Mouse (Mus musculus) activated CD4-positive, CD25-positive, alpha-beta regulatory T cell, adult 4 months (primary cell): ENCODE measurements around the gene Sinhcaf. TPM values are rescaled to one million over a fixed set of nuclear protein-coding genes. Genes with fewer than 3 reads are reported as not detected.
A peak's percentile ranks its signal among the peaks of the same experiment; 100 is the strongest.
"Not testable (repeated sequence)": the region's sequence is repeated elsewhere in the genome, so short reads cannot be mapped to it uniquely, and the experiment has no call there.

Experiments
- ATAC-seq: one replicate; pipeline ENCODE4 v1.8.0; 2017
- polyA plus RNA-seq, 2 experiments: library from polyadenylated mRNA; unstranded; fragments of 100-300 nt; shearing (Covaris generic); gene quantifications; one replicate each; pipeline ENCODE4 v1.2.1; 2017

The Sinhcaf gene
- polyA plus RNA-seq, result 10 to 100 TPM; 61.4 to 62.9 TPM

DNA sequence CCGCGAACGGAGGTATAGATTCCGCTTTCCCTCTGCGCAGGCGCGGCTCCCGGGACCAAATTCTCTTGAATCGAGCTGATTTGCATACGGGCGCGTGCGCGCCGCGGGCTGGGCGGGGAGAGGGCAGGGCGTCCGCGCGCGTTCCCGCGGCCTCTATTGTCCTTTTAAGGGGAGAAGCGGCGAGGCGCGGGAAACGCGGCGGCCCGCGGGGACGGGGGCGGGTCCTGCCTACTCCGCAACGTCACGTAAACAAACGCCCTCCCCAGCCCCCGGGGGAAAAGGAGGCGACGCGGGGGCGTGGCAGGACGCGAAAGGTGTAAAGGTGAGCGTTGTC, at the start of gene Sinhcaf:
Sinhcaf (minus strand) TSS at position 59 of the 334 bp plus-strand sequence.
- ATAC-seq, result peak; percentile 64

DNA sequence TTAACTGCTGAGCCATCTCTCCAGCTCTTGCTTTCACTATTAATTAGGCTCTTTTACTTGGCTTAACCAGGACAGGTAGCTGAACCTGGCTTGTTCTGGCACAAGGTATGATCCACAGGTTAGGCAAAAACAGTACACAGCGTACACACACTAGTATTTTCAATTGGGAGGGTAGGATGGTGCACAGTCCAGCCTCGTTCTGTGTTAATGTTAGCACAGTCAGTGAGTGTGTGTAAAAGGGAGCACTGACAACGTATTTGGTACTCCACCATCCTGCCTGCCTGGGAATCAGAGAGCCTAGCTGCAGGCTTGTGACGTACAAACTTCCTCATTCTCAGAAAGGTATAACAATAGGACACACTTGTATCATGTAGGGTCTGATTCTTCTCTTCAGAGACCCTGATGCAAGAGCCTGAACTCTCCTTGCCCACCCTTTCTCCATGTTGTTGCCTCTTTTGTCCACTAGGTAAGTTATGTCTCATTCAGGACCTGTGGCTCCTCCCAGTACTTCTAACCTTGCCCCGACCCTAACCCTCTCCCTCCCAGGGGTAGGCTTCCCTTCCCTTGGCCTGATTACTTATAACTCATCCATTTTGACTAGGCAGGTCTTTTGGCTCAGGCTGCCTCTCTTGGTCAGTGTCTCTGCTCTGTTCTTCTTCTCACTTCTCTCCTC, 48.2 kb upstream of the Sinhcaf start:
- ATAC-seq, result no peak

DNA sequence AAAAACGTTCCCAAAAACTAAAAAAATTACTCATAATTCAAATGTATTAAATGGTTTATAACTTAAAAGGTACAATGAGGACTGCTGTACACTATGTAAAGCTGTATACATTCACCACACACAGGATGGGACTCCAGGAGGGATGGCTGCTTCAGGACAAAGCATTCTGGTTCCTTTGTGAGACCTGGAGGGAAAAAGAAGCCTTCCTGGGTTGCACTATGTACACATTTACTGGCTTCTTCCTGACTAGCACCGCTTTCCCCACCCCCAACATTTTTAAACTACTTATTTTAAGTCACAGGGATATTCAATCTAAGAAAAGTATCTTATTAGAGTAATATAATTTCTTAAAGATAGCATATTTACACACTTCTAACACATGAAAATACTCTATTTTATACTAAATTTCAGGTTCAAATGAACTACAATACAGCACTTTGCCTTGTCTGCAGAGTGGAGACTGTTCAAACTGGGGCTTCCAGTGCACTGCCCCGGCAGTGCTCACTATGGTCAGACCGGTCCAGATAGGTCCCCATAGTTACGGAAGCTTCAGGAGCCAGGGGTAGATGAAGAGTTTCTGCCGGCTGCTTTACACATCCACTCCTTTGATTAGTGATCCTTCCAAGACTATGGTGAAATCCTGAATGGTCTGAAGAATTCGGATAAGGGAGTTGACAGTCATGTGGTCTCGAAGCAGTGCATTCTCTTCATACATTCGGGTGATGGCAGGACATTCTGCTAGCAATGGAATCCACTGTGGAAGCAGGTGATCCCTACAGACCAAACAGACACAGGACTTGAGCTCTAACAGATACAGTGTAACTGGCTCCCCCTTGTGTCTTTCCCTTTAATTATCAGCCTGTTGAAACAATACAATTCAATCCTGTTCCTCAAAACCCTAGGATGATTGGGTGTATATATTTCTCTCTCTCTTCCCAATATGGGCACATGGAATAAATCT, 47.1 kb upstream of the Sinhcaf start:
- no peak for ATAC-seq

DNA sequence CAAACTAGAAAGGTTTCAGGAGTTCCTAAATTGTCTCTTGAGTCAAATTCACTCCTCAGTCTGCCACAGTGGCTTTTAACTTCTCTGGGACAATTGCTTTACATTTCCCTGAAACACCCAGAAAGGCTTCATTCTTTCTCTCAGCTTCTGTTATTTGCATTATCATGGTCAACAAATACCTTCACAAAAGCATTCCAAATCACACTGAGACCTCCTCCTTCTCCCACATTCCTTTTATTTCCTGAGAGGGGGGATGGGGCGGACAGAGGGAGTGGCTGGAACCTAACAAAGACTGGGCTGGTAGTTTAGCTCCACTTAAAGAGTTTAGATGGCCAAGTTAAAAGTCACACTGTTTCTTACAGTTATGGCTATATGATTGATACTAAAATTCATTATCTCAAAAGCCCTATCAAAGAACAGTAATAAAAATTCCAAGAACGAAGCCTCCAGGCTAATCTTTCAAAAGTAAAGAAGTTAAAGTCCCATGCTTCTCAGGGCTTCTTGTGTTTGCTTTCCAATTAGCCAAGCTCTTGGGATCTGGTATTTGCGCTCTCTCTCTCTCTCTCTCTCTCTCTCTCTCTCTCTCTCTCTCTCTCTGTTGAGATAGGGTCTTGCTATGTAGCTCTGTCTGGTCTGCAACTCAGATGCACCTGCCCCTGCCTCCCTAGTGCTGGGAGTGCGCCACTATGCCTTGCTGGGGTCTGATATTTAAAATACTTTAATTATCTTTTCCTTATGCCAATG, 46.3 kb upstream of the Sinhcaf start:
- no peak for ATAC-seq

DNA sequence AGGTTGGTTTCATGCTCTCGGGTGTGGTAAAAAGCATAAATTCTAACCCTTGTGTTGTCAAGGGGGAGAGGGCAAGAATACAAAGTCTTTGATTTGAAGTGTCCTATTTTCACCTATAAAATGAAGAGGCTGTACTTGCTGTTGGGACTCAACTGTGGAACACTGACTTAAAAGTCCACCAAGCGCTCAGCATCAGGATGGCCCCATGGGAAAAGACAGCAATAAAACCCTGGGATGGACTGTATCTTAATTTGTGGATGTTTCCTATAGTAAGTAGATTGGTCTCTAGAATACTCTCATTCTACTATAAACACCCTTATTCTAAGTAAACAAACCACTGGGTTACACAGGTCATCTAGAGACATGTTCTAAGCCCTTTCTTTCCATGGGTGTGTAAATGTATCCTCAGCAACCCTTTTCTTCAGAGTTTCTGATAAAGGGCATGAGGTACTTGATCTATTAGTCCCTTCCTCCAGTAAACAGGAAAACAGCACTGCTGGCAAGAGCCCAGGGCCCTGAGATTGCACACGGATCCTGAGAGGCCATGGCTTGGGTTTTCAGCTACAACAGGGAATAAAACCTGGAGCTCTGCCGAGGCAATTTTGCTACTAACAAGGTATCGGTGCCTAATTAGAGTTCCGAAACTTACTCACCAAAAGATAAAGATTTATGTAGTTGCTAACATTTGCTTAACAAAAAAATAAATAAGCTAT, 45.5 kb upstream of the Sinhcaf start:
- no peak for ATAC-seq

DNA sequence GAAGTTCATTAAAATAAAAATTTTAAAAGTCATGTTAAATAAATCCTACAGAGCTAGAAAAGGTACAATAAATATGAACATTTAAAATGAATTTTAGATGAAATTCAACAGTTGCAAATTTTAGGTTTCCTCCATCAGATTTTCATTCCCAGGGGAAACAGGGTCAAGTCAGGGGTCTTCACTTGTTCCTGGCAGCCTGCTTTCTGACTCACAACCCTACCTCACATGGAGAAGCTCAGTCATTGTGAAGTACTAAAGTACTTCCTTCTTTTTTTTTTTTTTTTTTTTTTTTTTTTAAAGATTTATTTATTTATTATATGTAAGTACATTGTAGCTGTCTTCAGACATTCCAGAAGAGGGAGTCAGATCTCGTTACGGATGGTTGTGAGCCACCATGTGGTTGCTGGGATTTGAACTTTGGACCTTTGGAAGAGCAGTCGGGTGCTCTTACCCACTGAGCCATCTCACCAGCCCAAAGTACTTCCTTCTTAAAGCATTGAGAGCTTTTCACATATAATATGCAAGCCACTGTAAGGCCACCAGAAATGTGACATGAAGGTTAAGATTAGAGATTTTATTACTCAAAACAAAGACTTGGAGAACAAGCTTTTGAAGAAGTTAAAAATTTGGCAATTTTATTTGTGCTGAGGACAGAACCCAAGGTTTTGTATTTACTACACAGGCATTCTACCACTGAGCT, 43.7 kb upstream of the Sinhcaf start:
- ATAC-seq, result not testable (repeated sequence)

DNA sequence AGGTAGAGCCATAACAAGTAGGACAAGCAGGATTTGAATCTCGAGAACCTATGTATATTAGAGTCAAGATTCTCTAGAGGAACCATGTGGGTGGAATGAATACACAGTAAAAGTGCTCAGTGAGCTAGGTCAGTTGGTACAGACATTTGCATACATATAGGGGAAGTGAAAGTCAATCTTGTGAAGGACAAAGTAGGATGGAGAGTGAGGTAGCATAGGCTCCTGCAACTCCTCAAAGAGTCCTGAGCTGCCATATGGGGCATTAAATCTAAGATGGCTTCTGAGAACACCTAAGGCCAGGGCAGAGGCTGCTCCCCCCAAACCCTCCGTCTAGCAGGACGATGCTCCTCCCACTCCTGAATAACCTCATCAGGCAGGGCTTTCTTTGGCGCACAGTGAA, 39.7 kb upstream of the Sinhcaf start:
- ATAC-seq, result no peak

DNA sequence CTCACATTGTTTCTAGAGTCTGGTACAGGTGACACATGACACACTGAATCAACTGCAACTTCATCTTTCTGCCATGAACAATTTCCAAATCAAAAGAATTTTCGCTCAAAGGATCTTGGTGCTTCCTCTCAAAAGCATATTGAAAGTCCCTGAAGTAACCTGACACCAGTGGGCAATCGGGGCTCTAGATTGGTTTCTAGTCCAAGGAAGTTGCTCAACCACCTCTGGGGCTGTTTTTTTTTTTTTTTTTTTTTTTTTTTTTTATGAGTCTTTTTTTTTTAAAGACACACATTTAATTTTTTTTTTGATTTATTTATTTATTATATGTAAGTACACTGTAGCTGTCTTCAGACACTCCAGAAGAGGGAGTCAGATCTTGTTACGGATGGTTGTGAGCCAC, 34.2 kb upstream of the Sinhcaf start:
- no peak for ATAC-seq

DNA sequence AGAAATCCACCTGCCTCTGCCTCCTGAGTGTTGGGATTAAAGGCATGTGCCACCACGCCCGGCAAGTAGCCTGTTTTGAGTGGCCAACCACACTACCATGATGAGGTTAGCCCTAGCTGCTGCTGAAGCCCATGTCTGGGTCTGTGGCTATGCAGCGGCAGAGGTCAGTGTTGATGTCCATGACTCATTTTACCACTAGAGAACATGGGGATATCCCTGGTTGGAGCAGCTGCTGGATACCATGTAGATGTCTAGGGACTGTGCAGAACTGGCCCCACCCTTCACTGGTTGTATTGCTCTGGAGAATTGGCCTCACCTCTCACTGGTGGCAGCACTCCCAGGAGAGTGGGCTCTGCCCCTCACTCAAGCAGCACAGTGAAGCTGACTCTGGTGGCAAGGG, 28.8 kb upstream of the Sinhcaf start:
- no peak for ATAC-seq

DNA sequence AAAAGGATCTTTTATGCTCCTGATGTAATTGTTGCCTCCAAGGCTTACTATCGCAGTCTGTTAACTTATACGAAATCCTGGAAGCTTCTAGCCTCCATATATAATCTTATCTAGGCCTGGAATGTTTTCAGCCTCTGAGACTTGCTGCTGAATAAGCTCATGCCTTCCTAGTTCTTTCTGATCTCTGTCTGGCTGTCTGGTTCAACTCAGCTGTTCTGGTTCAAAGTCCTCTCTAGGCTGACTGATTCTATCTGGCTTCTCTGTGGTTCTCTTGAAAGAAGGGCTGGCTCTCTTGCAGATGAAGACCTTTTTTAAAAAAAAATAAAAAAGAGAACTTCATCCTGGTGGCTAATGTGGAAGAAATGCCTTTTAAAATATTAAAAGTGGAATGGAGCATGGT, 26.6 kb upstream of the Sinhcaf start:
- no peak for ATAC-seq

DNA sequence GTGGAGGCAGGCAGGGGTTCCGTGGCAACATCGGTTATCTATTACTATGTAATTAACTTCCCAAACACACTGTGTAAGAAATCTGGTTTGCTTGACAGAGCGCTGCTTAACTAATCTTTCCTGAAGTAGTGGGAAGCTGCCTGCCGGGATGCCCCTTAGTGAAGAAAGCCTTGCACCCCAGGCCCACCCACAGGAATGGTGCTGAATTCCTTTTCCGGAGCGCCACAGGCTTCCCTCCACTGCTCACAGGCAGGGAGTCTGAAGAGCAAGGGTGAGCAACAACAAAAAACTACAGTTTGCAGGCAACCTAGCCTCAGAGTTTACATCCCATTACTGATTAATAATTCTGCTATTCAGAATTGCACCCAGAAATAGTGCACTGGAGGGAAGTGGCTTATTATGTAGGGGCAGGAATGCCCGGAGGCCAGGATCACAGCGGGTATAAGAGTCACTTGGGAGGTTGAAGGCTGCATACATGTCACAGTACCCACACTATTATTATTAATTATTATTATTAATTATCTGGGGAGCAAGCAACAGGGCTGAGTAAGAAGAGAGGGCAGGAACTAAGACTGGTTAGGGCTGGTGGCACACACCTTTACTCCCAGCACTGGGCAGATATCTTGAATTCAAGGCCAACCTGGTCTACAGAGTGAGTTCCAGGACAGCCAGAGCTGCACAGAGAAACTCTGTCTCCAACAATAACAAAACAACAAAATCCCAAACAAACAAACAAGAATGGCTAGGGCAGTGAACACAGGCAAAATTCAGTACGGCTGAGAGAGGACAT, 26.0 kb upstream of the Sinhcaf start:
- no peak for ATAC-seq

DNA sequence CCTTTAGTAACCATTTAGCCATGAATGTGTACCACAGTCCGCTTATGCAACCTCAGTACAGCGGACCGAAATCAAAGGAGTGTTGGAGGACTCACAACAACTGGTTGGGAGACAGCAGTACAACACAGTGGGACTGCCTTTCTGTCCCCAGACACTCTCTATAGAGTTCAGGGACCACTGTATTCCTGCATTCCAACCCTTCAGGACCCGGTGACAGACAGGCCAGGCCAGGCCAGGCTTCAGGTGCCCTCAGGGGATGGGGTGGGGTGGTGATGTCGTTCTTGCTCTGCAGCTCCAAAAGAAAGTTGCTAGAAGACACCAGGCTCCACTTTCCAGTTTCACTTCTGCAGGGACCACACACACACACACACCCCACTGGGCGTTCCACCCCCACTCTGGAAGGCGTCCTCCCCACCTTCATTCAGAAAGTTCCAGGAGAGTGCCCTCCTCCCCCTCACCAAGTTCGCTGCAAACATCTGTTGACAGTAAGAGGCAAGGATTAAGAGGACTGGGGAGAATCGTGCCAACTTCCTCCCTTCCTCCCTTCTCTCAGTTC, 25.2 kb upstream of the Sinhcaf start:
- no peak for ATAC-seq

DNA sequence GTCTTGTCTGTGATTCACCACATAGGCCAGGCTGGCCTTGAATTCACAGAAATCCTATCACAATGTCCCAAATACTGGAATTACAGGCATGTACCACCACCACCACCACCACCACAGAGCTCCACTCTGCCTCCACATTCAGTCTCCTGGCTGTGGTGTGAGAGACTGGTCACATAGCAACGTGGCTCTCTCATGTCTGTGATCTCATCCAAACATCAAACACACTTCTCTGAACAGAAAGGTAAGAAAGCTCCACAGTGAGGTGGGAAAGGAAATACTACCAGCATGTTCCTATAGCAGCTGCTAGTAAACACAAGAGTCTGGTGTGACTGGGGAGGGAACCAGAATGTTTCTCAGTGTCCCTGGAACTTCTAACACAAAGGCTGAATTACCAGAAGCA, 15.0 kb upstream of the Sinhcaf start:
- no peak for ATAC-seq

DNA sequence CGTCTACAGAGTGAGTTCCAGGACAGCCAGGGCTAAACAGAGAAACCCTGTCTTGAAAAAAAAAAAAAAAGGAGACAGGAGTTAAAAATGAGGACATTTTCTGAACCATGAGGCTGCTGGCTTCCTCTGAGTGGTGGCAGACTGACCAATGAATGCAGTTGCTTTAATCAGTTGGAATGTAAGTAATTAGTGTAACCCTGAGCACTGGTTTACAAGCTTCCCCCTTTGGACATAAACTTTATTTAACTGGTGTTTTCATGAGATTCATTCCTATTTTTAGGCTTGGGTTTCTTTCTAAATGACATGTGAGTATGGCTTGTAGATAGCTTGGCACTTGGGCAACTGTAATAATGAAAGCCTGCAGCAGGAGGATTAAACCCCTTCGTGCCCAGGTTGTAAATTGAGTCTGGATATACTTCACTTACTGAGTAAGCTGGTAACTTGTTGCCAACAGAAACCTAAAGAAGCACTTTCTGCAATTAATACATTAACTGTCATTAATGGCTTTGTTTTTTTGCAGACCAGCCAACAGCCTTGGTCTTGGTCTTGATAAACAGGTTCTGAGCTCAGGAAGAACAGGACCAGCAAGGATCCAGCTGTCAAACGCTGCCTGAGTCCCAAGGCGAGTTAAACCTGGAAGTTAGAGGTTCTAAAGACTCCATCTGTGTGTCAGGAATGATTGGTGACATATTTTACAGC, 13.4 kb upstream of the Sinhcaf start:
- ATAC-seq, result no peak

DNA sequence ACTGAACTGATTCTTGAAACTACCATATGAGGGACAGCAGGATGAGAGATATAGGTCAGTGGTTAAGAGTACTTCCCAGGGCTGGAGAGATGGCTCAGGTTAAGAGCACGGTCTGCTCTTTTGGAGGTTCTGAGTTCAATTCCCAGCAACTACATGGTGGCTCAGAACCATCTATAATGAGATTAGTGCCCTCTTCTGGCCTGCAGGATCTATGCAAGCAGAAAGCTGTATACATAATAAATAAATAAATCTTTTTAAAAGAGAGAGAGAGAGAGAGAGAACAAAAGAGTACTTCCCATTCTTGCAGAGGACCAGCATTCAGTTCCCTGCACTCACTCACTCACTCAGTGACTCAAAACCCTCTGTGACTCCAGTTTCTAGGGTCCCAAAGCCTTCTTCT, 12.4 kb upstream of the Sinhcaf start:
- peak; percentile 36 for ATAC-seq

DNA sequence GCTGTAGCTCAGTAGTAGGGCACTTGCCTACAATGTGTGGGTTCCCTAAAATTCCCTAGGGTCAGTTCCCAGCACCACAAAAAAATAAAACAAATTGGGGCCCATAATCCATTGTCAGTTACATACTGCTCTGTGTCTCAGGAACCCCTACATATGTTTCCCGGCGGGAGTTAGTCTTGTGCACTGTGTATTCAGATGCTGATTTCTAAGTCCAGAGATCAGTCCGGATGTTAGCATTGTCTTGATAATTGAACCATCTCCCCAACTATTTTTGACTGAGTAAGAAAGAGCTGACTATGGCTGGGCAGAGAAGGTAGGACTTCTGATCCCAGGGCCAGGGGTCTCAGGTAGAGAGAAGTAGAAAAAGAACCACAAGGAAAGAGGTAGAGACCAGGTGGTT, 10.8 kb upstream of the Sinhcaf start:
- no peak for ATAC-seq

DNA sequence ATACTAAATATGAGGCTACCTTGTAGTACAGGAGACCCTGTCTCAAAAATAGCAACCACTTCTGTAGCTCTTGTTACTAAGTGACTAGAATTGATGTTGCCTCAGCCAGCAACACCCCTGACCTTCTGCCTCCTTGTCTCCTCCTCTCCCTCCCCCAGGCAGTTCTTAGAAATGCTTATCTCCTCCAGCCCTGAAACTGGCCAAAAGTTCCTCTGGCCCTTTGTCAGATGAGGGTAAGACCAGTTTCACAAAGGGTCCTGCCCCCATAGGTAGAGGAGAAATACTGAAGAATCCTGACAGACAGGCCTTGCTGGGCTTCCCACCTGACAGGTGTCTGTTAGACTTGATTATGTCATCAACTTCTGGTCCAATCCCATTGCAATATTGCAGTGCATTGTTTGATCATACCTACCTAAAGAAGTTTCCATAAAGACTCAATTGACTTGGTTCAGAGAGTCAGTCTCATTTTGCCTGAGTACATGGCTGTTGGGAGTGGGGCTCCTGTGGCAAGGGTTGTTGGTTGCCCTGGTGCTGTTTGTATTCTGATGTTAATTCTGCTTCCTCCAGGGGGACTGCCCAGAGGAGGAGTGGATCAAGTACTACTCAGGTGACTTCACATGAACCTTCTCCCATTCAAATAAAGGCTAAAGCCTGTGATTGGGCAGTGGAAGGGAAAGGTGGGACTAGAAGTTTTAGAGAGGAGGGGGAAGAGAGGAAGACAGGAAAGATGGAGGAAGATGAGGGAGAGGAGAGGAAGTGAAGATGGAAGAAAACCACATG, 9.6 kb upstream of the Sinhcaf start:
- no peak for ATAC-seq

DNA sequence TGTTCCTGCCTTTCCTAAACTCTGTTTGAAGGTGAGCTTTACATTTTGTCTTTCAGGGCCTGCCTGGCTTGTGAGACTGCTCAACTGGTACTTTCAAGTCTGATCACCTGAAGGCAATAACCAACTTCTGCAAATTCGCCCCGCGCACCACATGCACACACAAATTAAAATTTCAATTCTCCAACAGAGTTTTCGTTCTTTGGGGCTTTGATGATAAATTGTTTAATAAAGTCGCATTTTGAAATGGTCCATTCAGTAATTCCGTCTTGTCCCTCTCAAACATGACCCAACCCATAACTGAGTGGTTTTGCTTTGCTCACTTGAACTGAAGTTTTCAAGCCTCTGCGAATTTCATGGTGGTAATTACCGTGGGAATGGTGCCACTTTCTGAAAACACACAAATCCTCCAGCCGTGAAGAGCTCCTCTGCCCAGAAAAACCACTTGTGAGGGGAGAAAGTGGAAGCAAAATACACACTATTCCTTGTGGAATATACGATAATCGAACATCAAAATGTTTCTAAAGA, 676 bp upstream of the Sinhcaf start:
- no peak for ATAC-seq
